Mouse (Mus musculus) stomach, embryonic 14.5 days (tissue): Measurements from ENCODE around the gene Cyp21a1. TPM values are rescaled to one million over a fixed set of nuclear protein-coding genes. Genes with fewer than 3 reads are reported as not detected.

Experiments
- ATAC-seq: fragments of 200-750 bp; cut with Nextera tagmentation; 2 replicates; pipeline ENCODE4 v1.8.0; 2017; ENCODE audit warnings: low read depth, moderate TSS enrichment; ENCODE audit not compliant: insufficient number of reproducible peaks, insufficient read depth, low FRiP score
- H3K27ac ChIP-seq: fragments of 300-500 bp; sonication (generic); 2 replicates; pipeline ENCODE4 v1.5.1; 2014; ENCODE audit warnings: mild to moderate bottlenecking, low read length, moderate library complexity, mixed read lengths
- H3K27me3 ChIP-seq: fragments of 300-500 bp; sonication (generic); 2 replicates; pipeline ENCODE4 v1.6.1; 2014; ENCODE audit warnings: low read length, control low read depth, mixed read lengths; ENCODE audit not compliant: control insufficient read depth, insufficient read depth
- H3K36me3 ChIP-seq: fragments of 300-500 bp; sonication (generic); 2 replicates; pipeline ENCODE4 v1.6.1; 2014; ENCODE audit warnings: mild to moderate bottlenecking, control low read depth, low read length, moderate library complexity, mixed read lengths; ENCODE audit not compliant: control insufficient read depth, insufficient read depth
- H3K4me1 ChIP-seq: fragments of 300-500 bp; sonication (generic); 2 replicates; pipeline ENCODE4 v1.6.1; 2014; ENCODE audit warnings: low read length, control low read depth, mixed read lengths; ENCODE audit not compliant: control insufficient read depth, insufficient read depth
- H3K4me2 ChIP-seq: fragments of 300-500 bp; sonication (generic); replicated peaks from 2 replicates; pipeline ENCODE4 v1.6.1; 2014; ENCODE audit warnings: low read depth, low read length, control low read depth
- H3K4me3 ChIP-seq: fragments of 300-500 bp; sonication (generic); 2 replicates; pipeline ENCODE4 v1.5.1; 2014; ENCODE audit warnings: low read depth, low read length, control low read depth
- H3K9ac ChIP-seq: fragments of 300-500 bp; sonication (generic); replicated peaks from 2 replicates; pipeline ENCODE4 v1.6.1; 2014; ENCODE audit warnings: low read depth, mild to moderate bottlenecking, control low read depth, low read length, moderate library complexity, mixed read lengths
- H3K9me3 ChIP-seq: fragments of 300-500 bp; sonication (generic); 2 replicates; pipeline ENCODE4 v1.6.1; 2016; ENCODE audit warnings: low read depth, low read length, control low read depth; ENCODE audit not compliant: control insufficient read depth
- WGBS: fragments of 180-500 bp; shearing (Covaris S2); extraction: QIAGEN DNeasy Blood & Tissue Kit; methylation state at CpG from one replicate; pipeline ENCODE4 v1.1.7; 2014; 5-methylcytosine and 5-hydroxymethylcytosine counted together
- microRNA-seq: library from miRNA; unstranded; fragments of <30 nt; microRNA quantifications from one replicate; pipeline ENCODE4, GENCODE M21; 2016
- polyA plus RNA-seq: library from polyadenylated mRNA; unstranded; fragments of >200 nt; fragmentation: Nextera tagmentation; extraction: Ambion mirVana; gene quantifications from 2 replicates; pipeline ENCODE4 v1.2.1, GENCODE M21; 2014

The Cyp21a1 gene
- polyA plus RNA-seq, 1 experiment from 2014 or later: not detected

GRCm38 (mm10) chr17:34761471-34761870, 42.9 kb downstream of the Cyp21a1 start:
- no peak overlapping the region for H3K9ac ChIP-seq
- H3K27ac ChIP-seq: no peak overlapping the region
- no peak overlapping the region for H3K4me3 ChIP-seq
- H3K36me3 ChIP-seq: no peaks in the 10 kb centered on the region
- no peaks in the 10 kb centered on the region for H3K4me1 ChIP-seq
- H3K4me2 ChIP-seq: no peak overlapping the region
- no peaks in the 10 kb centered on the region for H3K9me3 ChIP-seq
- no peaks in the 10 kb centered on the region for H3K27me3 ChIP-seq
- no peak for ATAC-seq
- 71% methylated on average over 3 of the region's 3 CpGs for WGBS

Small RNA genes lying within 50 kb of the gene (microRNA-seq; reads per million reads assigned to microRNA genes)
- not detected for gene Gm27471
- gene Mir6970: 0.78 reads per million
- 1.6 reads per million for gene Mir6971

Other genes starting within 250 kb of the Cyp21a1 start
- gene Notch4, start 240.3 kb downstream of the Cyp21a1 start, polyA plus RNA-seq: 3.9 and 4.7 TPM in 2 replicates
- 6.1 and 8.0 TPM in 2 replicates for gene Gpsm3, start 214.8 kb downstream of the Cyp21a1 start, polyA plus RNA-seq
- 13.1 and 15.5 TPM in 2 replicates for gene Pbx2, start 213.3 kb downstream of the Cyp21a1 start, polyA plus RNA-seq
- 3.7 and 3.8 TPM in 2 replicates for gene Ager, start 206.7 kb downstream of the Cyp21a1 start, polyA plus RNA-seq
- 104 and 105 TPM in 2 replicates for gene Rnf5, start 200.9 kb downstream of the Cyp21a1 start, polyA plus RNA-seq
- 53.1 and 53.9 TPM in 2 replicates for gene Agpat1, start 200.3 kb downstream of the Cyp21a1 start, polyA plus RNA-seq
- 3.8 and 4.2 TPM in 2 replicates for gene Egfl8, start 188.6 kb downstream of the Cyp21a1 start, polyA plus RNA-seq
- 31.2 and 31.8 TPM in 2 replicates for gene Ppt2, start 176.1 kb downstream of the Cyp21a1 start, polyA plus RNA-seq
- gene Prrt1, start 175.0 kb downstream of the Cyp21a1 start, polyA plus RNA-seq: 0.56 and 0.67 TPM in 2 replicates
- 11.9 and 12.0 TPM in 2 replicates for gene Fkbpl, start 159.8 kb downstream of the Cyp21a1 start, polyA plus RNA-seq
- 56.5 and 58.3 TPM in 2 replicates for gene Atf6b, start 157.4 kb downstream of the Cyp21a1 start, polyA plus RNA-seq
- gene Tnxb, start 134.0 kb downstream of the Cyp21a1 start, polyA plus RNA-seq: 1.1 TPM in 2 replicates
- gene C4b, start 60.7 kb downstream of the Cyp21a1 start, polyA plus RNA-seq: 0.07 TPM in 1 of 2 replicates, not detected in the other
- gene Stk19, start 32.4 kb upstream of the Cyp21a1 start, polyA plus RNA-seq: 22.3 and 27.3 TPM in 2 replicates
- gene Dxo, start 32.5 kb upstream of the Cyp21a1 start, polyA plus RNA-seq: 52.9 and 56.4 TPM in 2 replicates
- 37.7 and 39.5 TPM in 2 replicates for gene Skiv2l, start 45.6 kb upstream of the Cyp21a1 start, polyA plus RNA-seq
- gene Nelfe, start 45.8 kb upstream of the Cyp21a1 start, polyA plus RNA-seq: 101 and 114 TPM in 2 replicates
- 6.7 and 9.4 TPM in 2 replicates for gene Cfb, start 58.0 kb upstream of the Cyp21a1 start, polyA plus RNA-seq
- 0.87 and 1.2 TPM in 2 replicates for gene Zbtb12, start 74.9 kb upstream of the Cyp21a1 start, polyA plus RNA-seq
- gene Gm20547, start 77.5 kb upstream of the Cyp21a1 start, polyA plus RNA-seq: not detected in 2 replicates
- gene C2, start 93.7 kb upstream of the Cyp21a1 start, polyA plus RNA-seq: 2.8 TPM in 2 replicates
- 69.4 and 79.4 TPM in 2 replicates for gene Ehmt2, start 93.9 kb upstream of the Cyp21a1 start, polyA plus RNA-seq
- gene Slc44a4, start 109.9 kb upstream of the Cyp21a1 start, polyA plus RNA-seq: 5.3 and 6.4 TPM in 2 replicates
- 15.1 and 16.2 TPM in 2 replicates for gene Neu1, start 126.7 kb upstream of the Cyp21a1 start, polyA plus RNA-seq
- 0.54 and 0.84 TPM in 2 replicates for gene Hspa1b, start 154.7 kb upstream of the Cyp21a1 start, polyA plus RNA-seq
- gene Gm20481, start 165.4 kb upstream of the Cyp21a1 start, polyA plus RNA-seq: 0.66 TPM in 1 of 2 replicates, not detected in the other
- 4.9 and 6.0 TPM in 2 replicates for gene Hspa1a, start 167.6 kb upstream of the Cyp21a1 start, polyA plus RNA-seq
- 0.73 and 0.75 TPM in 2 replicates for gene Hspa1l, start 168.1 kb upstream of the Cyp21a1 start, polyA plus RNA-seq
- gene Lsm2, start 177.3 kb upstream of the Cyp21a1 start, polyA plus RNA-seq: 177 and 205 TPM in 2 replicates
- 84.0 and 92.3 TPM in 2 replicates for gene Vars, start 196.4 kb upstream of the Cyp21a1 start, polyA plus RNA-seq
- 0.18 and 0.22 TPM in 2 replicates for gene Vwa7, start 212.0 kb upstream of the Cyp21a1 start, polyA plus RNA-seq
- 16.3 and 21.3 TPM in 2 replicates for gene Sapcd1, start 223.5 kb upstream of the Cyp21a1 start, polyA plus RNA-seq
- gene Msh5, start 242.2 kb upstream of the Cyp21a1 start, polyA plus RNA-seq: 3.6 and 3.8 TPM in 2 replicates
- gene Clic1, start 245.4 kb upstream of the Cyp21a1 start, polyA plus RNA-seq: 83.0 and 88.5 TPM in 2 replicates